Mouse (Mus musculus) CH12.LX (cell line): ENCODE measurements at regions not wholly inside any gene's neighbourhood (a gene's known extent, or its start where the extent isn't known, plus 50 kb on each side); places are given as distances from the start of the nearest gene placed in this dataset.

Source experiments
- DNase-seq: peaks from one replicate; pipeline ENCODE4 v3.0.0-alpha.2; 2013; ENCODE audit errors: extremely low read depth
- H3K27ac ChIP-seq: 2 replicates; pipeline ENCODE4 v1.5.1; 2012; ENCODE audit warnings: low read depth, mild to moderate bottlenecking, control low read depth, moderate library complexity; ENCODE audit not compliant: insufficient read depth
- H3K27me3 ChIP-seq: replicated peaks from 2 replicates; pipeline ENCODE3; 2012; ENCODE audit warnings: inconsistent platforms
- H3K36me3 ChIP-seq, 2 experiments: replicated peaks in 1 of 2; 2 replicates each; pipeline versions ENCODE3 to v1.6.1; 2012; ENCODE audit warnings: inconsistent platforms in 1 of 2, low read length in 1 of 2, mild to moderate bottlenecking in 1 of 2, mixed read lengths in 1 of 2, moderate library complexity in 1 of 2; ENCODE audit not compliant: control insufficient read depth in 1 of 2, insufficient read depth in 1 of 2
- H3K4me1 ChIP-seq, 2 experiments: 2 replicates each; pipeline ENCODE4 v1.6.1; 2012; ENCODE audit warnings: inconsistent platforms in 1 of 2, moderate library complexity in 1 of 2; ENCODE audit not compliant: insufficient read depth in 2 of 2, control insufficient read depth in 1 of 2
- H3K4me2 ChIP-seq: 2 replicates; pipeline ENCODE4 v1.6.1; 2012; ENCODE audit warnings: low read depth, mild to moderate bottlenecking, control low read depth; ENCODE audit not compliant: poor library complexity, insufficient read depth, severe bottlenecking
- H3K4me3 ChIP-seq, 3 experiments: fragments of 150-350 bp in 1 of 3; sonication (generic) in 1 of 3; replicated peaks in 1 of 3; 2 replicates each; pipeline versions ENCODE3 to v1.5.1; 2011 to 2012; ENCODE audit warnings: low read depth in 2 of 3, low read length in 2 of 3, mild to moderate bottlenecking in 2 of 3, moderate library complexity in 2 of 3, control low read depth in 1 of 3, improper control_type of control experiment in 1 of 3, inconsistent platforms in 1 of 3, mixed read lengths in 1 of 3; ENCODE audit not compliant: poor library complexity in 1 of 3
- H3K79me2 ChIP-seq: replicated peaks from 2 replicates; pipeline ENCODE4 v1.6.1; 2012; ENCODE audit warnings: mild to moderate bottlenecking, moderate library complexity; ENCODE audit not compliant: control insufficient read depth, poor library complexity, insufficient read depth, severe bottlenecking; ENCODE audit errors: extremely low read depth
- H3K9ac ChIP-seq: 2 replicates; pipeline ENCODE4 v1.6.1; 2012; ENCODE audit warnings: low read depth, mild to moderate bottlenecking, control low read depth, moderate library complexity; ENCODE audit not compliant: insufficient read depth
- H3K9me3 ChIP-seq: replicated peaks from 2 replicates; pipeline ENCODE3; 2012; ENCODE audit warnings: low read length, inconsistent platforms, mixed read lengths
- CTCF ChIP-seq, 2 experiments: IDR thresholded peaks in 1 of 2; conservative IDR thresholded peaks in 1 of 2; 2 replicates each; pipeline ENCODE4 v1.5.1; 2011 to 2012; ENCODE audit warnings: low read depth in 2 of 2, low read length in 2 of 2, improper control_type of control experiment in 1 of 2, inconsistent platforms in 1 of 2, mild to moderate bottlenecking in 1 of 2, moderate library complexity in 1 of 2
- E2F4 ChIP-seq: IDR thresholded peaks from 2 replicates; pipeline ENCODE4 v1.6.1; 2011; ENCODE audit warnings: low read depth, low read length, improper control_type of control experiment; ENCODE audit not compliant: insufficient replicate concordance
- HCFC1 ChIP-seq: IDR thresholded peaks from 2 replicates; pipeline ENCODE4 v1.6.1; 2012; ENCODE audit warnings: low read depth, mild to moderate bottlenecking, inconsistent platforms, low read length, improper control_type of control experiment
- IRF4 ChIP-seq: IDR thresholded peaks from 2 replicates; pipeline ENCODE4 v1.6.1; 2014; ENCODE audit warnings: low read depth, mild to moderate bottlenecking, inconsistent platforms, low read length, improper control_type of control experiment
- JUND ChIP-seq: conservative IDR thresholded peaks from 2 replicates; pipeline ENCODE4 v1.6.1; 2011; ENCODE audit warnings: low read depth, low read length, improper control_type of control experiment
- MAX ChIP-seq: IDR thresholded peaks from 2 replicates; pipeline ENCODE4 v1.6.1; 2011; ENCODE audit warnings: low read length, improper control_type of control experiment
- NELFE ChIP-seq: IDR thresholded peaks from 2 replicates; pipeline ENCODE4 v1.6.1; 2011; ENCODE audit warnings: low read depth, low read length, improper control_type of control experiment
- NRF1 ChIP-seq: IDR thresholded peaks from 2 replicates; pipeline ENCODE4 v1.6.1; 2014; ENCODE audit warnings: low read depth, mild to moderate bottlenecking, inconsistent platforms, low read length, improper control_type of control experiment, moderate library complexity
- POLR2AphosphoS2 ChIP-seq: IDR thresholded peaks from 2 replicates; pipeline ENCODE4 v1.6.1; 2011; ENCODE audit warnings: low read depth, low read length, improper control_type of control experiment
- RAD21 ChIP-seq: IDR thresholded peaks from 2 replicates; pipeline ENCODE4 v1.6.1; 2011; ENCODE audit warnings: low read depth, mild to moderate bottlenecking, low read length, improper control_type of control experiment, moderate library complexity
- UBTF ChIP-seq: IDR thresholded peaks from 2 replicates; pipeline ENCODE4 v1.6.1; 2012; ENCODE audit warnings: low read depth, mild to moderate bottlenecking, inconsistent platforms, low read length, improper control_type of control experiment, moderate library complexity
- USF2 ChIP-seq: conservative IDR thresholded peaks from 2 replicates; pipeline ENCODE4 v1.6.1; 2011; ENCODE audit warnings: low read depth, low read length, improper control_type of control experiment
- ZC3H11A ChIP-seq: IDR thresholded peaks from 2 replicates; pipeline ENCODE4 v1.6.1; 2012; ENCODE audit warnings: low read depth, mild to moderate bottlenecking, inconsistent platforms, low read length, improper control_type of control experiment
- ZKSCAN1 ChIP-seq: IDR thresholded peaks from 2 replicates; pipeline ENCODE4 v1.6.1; 2012; ENCODE audit warnings: low read depth, inconsistent platforms, low read length, improper control_type of control experiment, borderline replicate concordance
- ZMIZ1 ChIP-seq: IDR thresholded peaks from 2 replicates; pipeline ENCODE4 v1.6.1; 2012; ENCODE audit warnings: low read depth, mild to moderate bottlenecking, inconsistent platforms, low read length, improper control_type of control experiment
- ZNF384 ChIP-seq: IDR thresholded peaks from 2 replicates; pipeline ENCODE4 v1.6.1; 2012; ENCODE audit warnings: low read depth, low read length, improper control_type of control experiment, inconsistent platforms
- dilution Hi-C: fragments of 300-500 bp; cut with MboI; formaldehyde crosslinking; loops from 2 replicates; pipeline ENCODE4 v1.14.3; 2020; ENCODE audit warnings: low sequenced_read_pairs; ENCODE audit not compliant: extremely low pct_unique_long_range_greater_than_20kb, extremely low pct_ligation_motif_present
- in situ Hi-C: fragments of 300-500 bp; cut with MboI; formaldehyde crosslinking; loops from 3 replicates; pipeline ENCODE4 v1.14.3; 2019; ENCODE audit warnings: low sequenced_read_pairs, low pct_ligation_motif_present, low pct_unique_long_range_greater_than_20kb, mixed read lengths

DNA sequence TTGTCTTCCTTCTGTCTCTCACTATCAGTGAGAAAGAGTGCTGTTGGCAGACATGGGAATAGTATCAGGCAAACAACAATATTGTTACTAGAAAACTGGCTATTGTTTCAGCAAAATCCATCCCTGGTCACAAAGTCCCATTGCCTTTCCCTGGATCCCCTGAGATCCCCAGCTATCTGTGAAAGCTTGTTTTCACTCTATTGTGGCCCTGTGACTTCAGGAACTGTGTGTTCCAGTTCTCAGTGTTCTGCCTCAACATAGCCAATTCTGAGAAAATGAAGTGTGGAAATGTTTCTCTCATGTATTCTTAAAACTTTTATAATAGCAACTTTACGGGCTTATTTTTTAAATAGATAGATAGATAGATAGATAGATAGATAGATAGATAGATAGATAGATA lies 160.3 kb downstream of the Npr3 start:
- dilution Hi-C loops: no loop called here

DNA sequence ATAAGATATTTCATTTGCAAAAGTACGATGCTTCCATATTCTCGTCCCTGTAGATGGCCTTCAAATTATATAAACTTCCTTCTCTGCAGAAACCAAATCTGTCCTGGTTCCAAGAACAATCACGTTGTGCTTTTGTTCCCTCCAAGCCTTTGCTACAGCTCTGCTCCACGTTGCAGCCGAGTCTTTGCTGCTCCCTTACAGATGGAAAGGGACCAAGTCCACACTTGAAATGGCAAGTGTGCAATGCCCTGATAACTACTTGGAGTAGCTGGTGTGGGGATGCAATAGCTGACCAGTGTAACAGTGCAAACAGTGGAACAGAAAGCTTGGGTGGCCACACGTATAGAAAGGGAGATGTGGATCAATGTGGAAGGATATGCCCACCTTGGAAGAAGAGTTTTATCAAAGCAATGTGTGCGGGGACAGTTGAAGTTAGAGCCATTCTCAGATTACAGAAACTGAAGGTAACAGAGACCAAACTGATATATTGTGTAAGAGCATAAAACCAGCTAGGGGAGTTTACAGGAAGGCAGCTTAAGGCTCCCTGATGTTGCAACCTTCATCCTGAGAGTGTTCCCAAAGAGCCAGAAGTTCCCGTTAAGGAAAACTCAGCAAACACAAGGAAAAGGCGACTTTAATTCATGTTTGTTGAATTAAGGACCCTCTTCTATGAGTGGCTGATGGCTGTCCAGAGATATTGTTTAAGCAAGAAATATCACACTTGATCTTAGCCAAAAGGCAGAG lies 161.3 kb downstream of the Npr3 start:
- H3K9me3 ChIP-seq: no peaks in the 10 kb centered on the region
- H3K79me2 ChIP-seq: no peaks in the 10 kb centered on the region
- no peak for DNase-seq
- dilution Hi-C loops (no loop called here), in situ Hi-C loops (no loop called here)
- H3K4me2 ChIP-seq: no peak overlapping the region
- H3K9ac ChIP-seq: no peak overlapping the region
- no peak overlapping the region for H3K4me3 ChIP-seq
- peaks cover 0 to 10% of the 10 kb centered on the region in 2 experiments; a peak in 2 of 4 replicates for H3K4me1 ChIP-seq
- no peak overlapping the region for H3K27ac ChIP-seq
- H3K27me3 ChIP-seq: no peaks in the 10 kb centered on the region
- no peaks in the 10 kb centered on the region for H3K36me3 ChIP-seq
- TF ChIP-seq CTCF (conservative IDR thresholded peaks at IDR 0.05 in 1 of 2, IDR thresholded peaks at IDR 0.05 in 1 of 2; ENCODE audit: low read depth in 2 of 2, low read length in 2 of 2) (no peak), JUND (no peak), NRF1 (no peak), USF2 (no peak)

More for the DNA sequence above, 160.3 kb downstream of the Npr3 start:
- H3K27me3 ChIP-seq: no peaks in the 10 kb centered on the region
- DNase-seq: no peak
- H3K36me3 ChIP-seq: no peaks in the 10 kb centered on the region
- no peaks in the 10 kb centered on the region for H3K9me3 ChIP-seq
- no peak overlapping the region for H3K4me2 ChIP-seq
- H3K4me3 ChIP-seq: no peak overlapping the region
- peaks cover 0 to 13% of the 10 kb centered on the region in 2 experiments; a peak in 2 of 4 replicates for H3K4me1 ChIP-seq
- H3K9ac ChIP-seq: no peak overlapping the region
- no peak for TF ChIP-seq POLR2AphosphoS2
- TF ChIP-seq NRF1: no peak
- TF ChIP-seq RAD21: no peak
- TF ChIP-seq ZC3H11A: no peak
- TF ChIP-seq E2F4: no peak
- TF ChIP-seq UBTF: no peak
- TF ChIP-seq MAX: no peak
- no peak for TF ChIP-seq NELFE
- TF ChIP-seq ZKSCAN1: no peak
- no peak for TF ChIP-seq IRF4
- no peak for TF ChIP-seq ZMIZ1
- no peak for TF ChIP-seq ZNF384
- TF ChIP-seq HCFC1: no peak
- H3K79me2 ChIP-seq: no peaks in the 10 kb centered on the region
- no peak overlapping the region for H3K27ac ChIP-seq
- in situ Hi-C loops: no loop called here
